Mouse (Mus musculus) hindbrain, embryonic 15.5 days (tissue): ENCODE measurements at regions not wholly inside any gene's neighbourhood (a gene's known extent, or its start where the extent isn't known, plus 50 kb on each side); places are given as distances from the start of the nearest gene placed in this dataset.
A peak's percentile ranks its signal among the peaks of the same experiment; 100 is the strongest.

Experiments
- ATAC-seq: fragments of 200-750 bp; cut with Nextera tagmentation; 2 replicates; pipeline ENCODE4 v1.8.0; 2017; ENCODE audit warnings: low read depth, moderate number of reproducible peaks, moderate TSS enrichment; ENCODE audit not compliant: low FRiP score
- H3K27ac ChIP-seq: fragments of 300-500 bp; sonication (generic); replicated peaks from 2 replicates; pipeline ENCODE4 v1.5.1; 2015; ENCODE audit warnings: mild to moderate bottlenecking, inconsistent platforms
- H3K27me3 ChIP-seq: fragments of 300-500 bp; sonication (generic); 2 replicates; pipeline ENCODE4 v1.6.1; 2015; ENCODE audit warnings: control low read depth, inconsistent platforms
- H3K36me3 ChIP-seq: fragments of 300-500 bp; sonication (generic); 2 replicates; pipeline ENCODE4 v1.6.1; 2015; ENCODE audit warnings: control low read depth, inconsistent platforms
- H3K4me1 ChIP-seq: fragments of 300-500 bp; sonication (generic); replicated peaks from 2 replicates; pipeline ENCODE4 v1.6.1; 2015; ENCODE audit warnings: control low read depth, inconsistent platforms
- H3K4me2 ChIP-seq: fragments of 300-500 bp; sonication (generic); 2 replicates; pipeline ENCODE4 v1.6.1; 2015; ENCODE audit warnings: moderate library complexity, mild to moderate bottlenecking, inconsistent platforms
- H3K4me3 ChIP-seq: fragments of 300-500 bp; sonication (generic); 2 replicates; pipeline ENCODE4 v1.5.1; 2015; ENCODE audit warnings: mild to moderate bottlenecking, inconsistent platforms
- H3K9ac ChIP-seq: fragments of 300-500 bp; sonication (generic); 2 replicates; pipeline ENCODE4 v1.6.1; 2015; ENCODE audit warnings: inconsistent platforms
- H3K9me3 ChIP-seq: fragments of 300-500 bp; sonication (generic); 2 replicates; pipeline ENCODE4 v1.6.1; 2016; ENCODE audit warnings: control low read depth, inconsistent platforms
- WGBS: fragments of 180-500 bp; shearing (Covaris S2); methylation state at CpG from one replicate; pipeline ENCODE4 v1.1.7; 2015; 5-methylcytosine and 5-hydroxymethylcytosine counted together

GRCm38 (mm10) chr11:19676514-19676913, 247.7 kb upstream of the Spred2 start:
- H3K4me1 ChIP-seq, result 0 out of 2 replicates have a peak, but pooled peaks cover 6% of the 10 kb centered on the region
- H3K27ac ChIP-seq, result no peak overlapping the region
- H3K27me3 ChIP-seq, result no peaks in the 10 kb centered on the region
- H3K4me3 ChIP-seq, result no peak overlapping the region
- no peak overlapping the region for H3K9ac ChIP-seq
- WGBS, result 98% methylated on average over 1 of the region's 1 CpGs
- H3K4me2 ChIP-seq, result no peak overlapping the region
- no peaks in the 10 kb centered on the region for H3K9me3 ChIP-seq
- no peak for ATAC-seq
- no peaks in the 10 kb centered on the region for H3K36me3 ChIP-seq

- 32% methylated on average over 2 of the region's 2 CpGs for whole genome bisulfite sequencing
These were observed 245.1 kb upstream of the Spred2 start for GRCm38 (mm10) chr11:19679041-19679440.

GRCm38 (mm10) chr11:19679669-19680068, 244.5 kb upstream of the Spred2 start:
- no peak overlapping the region for H3K9ac ChIP-seq
- no peak overlapping the region for H3K4me3 ChIP-seq
- H3K4me1 ChIP-seq, result 0 out of 2 replicates have a peak, but pooled peaks cover 6% of the 10 kb centered on the region
- H3K27ac ChIP-seq, result no peak overlapping the region
- ATAC-seq, result no peak
- no peaks in the 10 kb centered on the region for H3K9me3 ChIP-seq
- H3K4me2 ChIP-seq, result no peak overlapping the region
- H3K27me3 ChIP-seq, result no peaks in the 10 kb centered on the region
- H3K36me3 ChIP-seq, result no peaks in the 10 kb centered on the region
- WGBS, result 55% methylated on average over 5 of the region's 5 CpGs

More at GRCm38 (mm10) chr11:19679041-19679440, 245.1 kb upstream of the Spred2 start:
- Histone ChIP-seq H3K27me3 (no peaks in the 10 kb centered on the region), H3K9ac (no peak overlapping the region), H3K27ac (no peak overlapping the region), H3K4me2 (no peak overlapping the region), H3K4me1 (0 out of 2 replicates have a peak, but pooled peaks cover 6% of the 10 kb centered on the region), H3K9me3 (no peaks in the 10 kb centered on the region), H3K4me3 (no peak overlapping the region), H3K36me3 (no peaks in the 10 kb centered on the region)
- ATAC-seq, result no peak

GRCm38 (mm10) chr11:19701198-19701597, 223.0 kb upstream of the Spred2 start:
- no peak overlapping the region for H3K27ac ChIP-seq
- no peaks in the 10 kb centered on the region for H3K36me3 ChIP-seq
- H3K27me3 ChIP-seq, result no peaks in the 10 kb centered on the region
- no peak overlapping the region for H3K9ac ChIP-seq
- H3K9me3 ChIP-seq, result no peaks in the 10 kb centered on the region
- no peak overlapping the region for H3K4me3 ChIP-seq
- no peaks in the 10 kb centered on the region for H3K4me1 ChIP-seq
- 75% methylated on average over 3 of the region's 3 CpGs for WGBS
- no peak overlapping the region for H3K4me2 ChIP-seq
- no peak for ATAC-seq

GRCm38 (mm10) chr11:19708821-19709220, 215.4 kb upstream of the Spred2 start:
- H3K27ac ChIP-seq, result no peak overlapping the region
- H3K9ac ChIP-seq, result no peak overlapping the region
- no peaks in the 10 kb centered on the region for H3K9me3 ChIP-seq
- H3K27me3 ChIP-seq, result no peaks in the 10 kb centered on the region
- no peak overlapping the region for H3K4me2 ChIP-seq
- H3K36me3 ChIP-seq, result no peaks in the 10 kb centered on the region
- WGBS, result 87% methylated on average over 6 of the region's 6 CpGs
- no peak for ATAC-seq
- H3K4me1 ChIP-seq, result peaks cover 6% of the 10 kb centered on the region; the same call in 1 of the 2 replicates
- no peak overlapping the region for H3K4me3 ChIP-seq

GRCm38 (mm10) chr11:19709337-19709736, 214.8 kb upstream of the Spred2 start:
- H3K9ac ChIP-seq, result no peak overlapping the region
- no peak overlapping the region for H3K4me2 ChIP-seq
- 73% methylated on average over 8 of the region's 8 CpGs for WGBS
- H3K9me3 ChIP-seq, result no peaks in the 10 kb centered on the region
- H3K4me1 ChIP-seq, result peaks cover 10% of the 10 kb centered on the region; the same call in 1 of the 2 replicates
- ATAC-seq, result no peak
- H3K27me3 ChIP-seq, result no peaks in the 10 kb centered on the region
- H3K36me3 ChIP-seq, result no peaks in the 10 kb centered on the region
- H3K4me3 ChIP-seq, result no peak overlapping the region
- H3K27ac ChIP-seq, result no peak overlapping the region

- no peak overlapping the region for H3K9ac ChIP-seq
- H3K4me2 ChIP-seq, result peak overlapping the region; percentile 50
- H3K4me1 ChIP-seq, result peaks cover 10% of the 10 kb centered on the region; the same call in 1 of the 2 replicates
- no peak overlapping the region for H3K4me3 ChIP-seq
- H3K9me3 ChIP-seq, result no peaks in the 10 kb centered on the region
- 36% methylated on average over 8 of the region's 8 CpGs for WGBS
- no peaks in the 10 kb centered on the region for H3K36me3 ChIP-seq
- no peak overlapping the region for H3K27ac ChIP-seq
- H3K27me3 ChIP-seq, result no peaks in the 10 kb centered on the region
- ATAC-seq, result peak; percentile 51; the same call in 1 of the 2 replicates
These were observed 211.1 kb upstream of the Spred2 start for GRCm38 (mm10) chr11:19713091-19713490.

- peak overlapping the region; percentile 62 for H3K27ac ChIP-seq
- H3K9me3 ChIP-seq, result no peaks in the 10 kb centered on the region
- H3K4me2 ChIP-seq, result peak overlapping the region; percentile 50
- 60% methylated on average over 20 of the region's 20 CpGs for WGBS
- peak overlapping the region; percentile 20 for H3K4me3 ChIP-seq
- no peaks in the 10 kb centered on the region for H3K27me3 ChIP-seq
- peak; percentile 54; the same call in 1 of the 2 replicates for ATAC-seq
- no peaks in the 10 kb centered on the region for H3K36me3 ChIP-seq
- no peak overlapping the region for H3K9ac ChIP-seq
- peaks cover 10% of the 10 kb centered on the region; the same call in 1 of the 2 replicates for H3K4me1 ChIP-seq
These were observed 210.6 kb upstream of the Spred2 start for GRCm38 (mm10) chr11:19713597-19713996.

- no peak for ATAC-seq
- peak overlapping the region; percentile 62 for H3K27ac ChIP-seq
- WGBS, result 46% methylated on average over 5 of the region's 5 CpGs
These were observed 210.0 kb upstream of the Spred2 start for GRCm38 (mm10) chr11:19714211-19714610.

GRCm38 (mm10) chr11:19714888-19715595, 209.1 kb upstream of the Spred2 start:
- H3K36me3 ChIP-seq, result no peaks in the 10 kb centered on the region
- 34% methylated on average over 8 of the region's 8 CpGs for WGBS
- no peak overlapping the region for H3K27ac ChIP-seq
- no peaks in the 10 kb centered on the region for H3K27me3 ChIP-seq
- peaks cover 10% of the 10 kb centered on the region; the same call in 1 of the 2 replicates for H3K4me1 ChIP-seq
- H3K4me3 ChIP-seq, result no peak overlapping the region
- no peak for ATAC-seq
- H3K9me3 ChIP-seq, result no peaks in the 10 kb centered on the region
- no peak overlapping the region for H3K4me2 ChIP-seq
- H3K9ac ChIP-seq, result no peak overlapping the region

More at GRCm38 (mm10) chr11:19714211-19714610, 210.0 kb upstream of the Spred2 start:
- no peaks in the 10 kb centered on the region for H3K27me3 ChIP-seq
- H3K36me3 ChIP-seq, result no peaks in the 10 kb centered on the region
- H3K9ac ChIP-seq, result no peak overlapping the region
- H3K4me3 ChIP-seq, result peak overlapping the region; percentile 20; the same call in 1 of the 2 replicates
- peak overlapping the region; percentile 50 for H3K4me2 ChIP-seq
- peaks cover 10% of the 10 kb centered on the region; the same call in 1 of the 2 replicates for H3K4me1 ChIP-seq
- H3K9me3 ChIP-seq, result no peaks in the 10 kb centered on the region

GRCm38 (mm10) chr11:19718165-19718564, 206.0 kb upstream of the Spred2 start:
- ATAC-seq, result no peak
- Histone ChIP-seq H3K4me3 (no peak overlapping the region), H3K9me3 (no peaks in the 10 kb centered on the region), H3K27ac (no peak overlapping the region), H3K4me1 (peaks cover 8% of the 10 kb centered on the region; the same call in 1 of the 2 replicates), H3K4me2 (no peak overlapping the region), H3K27me3 (no peaks in the 10 kb centered on the region), H3K9ac (no peak overlapping the region), H3K36me3 (no peaks in the 10 kb centered on the region)
- 94% methylated on average over 9 of the region's 9 CpGs for WGBS

- no peak overlapping the region for H3K4me3 ChIP-seq
- H3K4me1 ChIP-seq, result no peaks in the 10 kb centered on the region
- H3K36me3 ChIP-seq, result no peaks in the 10 kb centered on the region
- H3K27ac ChIP-seq, result no peak overlapping the region
- H3K9ac ChIP-seq, result no peak overlapping the region
- H3K9me3 ChIP-seq, result no peaks in the 10 kb centered on the region
- ATAC-seq, result no peak
- WGBS, result 95% methylated on average over 8 of the region's 8 CpGs
- no peaks in the 10 kb centered on the region for H3K27me3 ChIP-seq
- H3K4me2 ChIP-seq, result no peak overlapping the region
These were observed 195.1 kb upstream of the Spred2 start for GRCm38 (mm10) chr11:19729031-19729430.
